Mouse (Mus musculus): ENCODE measurements around the gene C2cd4b. TPM values are rescaled to one million over a fixed set of nuclear protein-coding genes. Genes with fewer than 3 reads are reported as not detected.

Gene C2cd4b
- polyA plus RNA-seq, 1 experiment = not detected

DNA sequence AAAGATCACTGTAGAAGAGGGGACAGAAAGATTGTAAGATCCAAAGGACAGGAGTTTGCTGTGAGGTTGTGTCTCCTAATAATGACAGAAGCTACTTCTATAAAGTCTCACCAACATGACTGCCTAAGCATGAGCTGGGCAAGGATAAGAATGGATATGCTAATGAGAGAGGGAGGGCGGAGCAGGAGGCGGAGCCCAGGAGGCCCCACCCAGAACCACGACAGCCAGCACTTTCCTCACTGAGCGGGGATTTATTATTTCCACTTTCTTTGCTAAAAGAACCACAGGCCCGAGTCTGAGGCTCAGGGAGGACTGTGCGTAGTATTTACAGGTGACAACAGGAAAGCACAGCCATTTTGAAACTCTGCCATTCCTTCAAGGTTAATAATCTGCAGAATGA is 28.4 kb downstream of the C2cd4b start:
- H3ac ChIP-seq (ENCODE audit: control insufficient read depth, insufficient read length, low read depth) = no peak overlapping the region
- TF ChIP-seq MYOG (IDR thresholded peaks at IDR 0.05; ENCODE audit: control insufficient read depth, extremely low read depth, insufficient read length) = no peak
- no peak for TF ChIP-seq CEBPB (IDR thresholded peaks at IDR 0.05; ENCODE audit: low read depth)
- no peak for TF ChIP-seq MAX (IDR thresholded peaks at IDR 0.05)
- no peak for TF ChIP-seq USF1 (IDR thresholded peaks at IDR 0.05; ENCODE audit: low read depth)
- TF ChIP-seq CTCF (IDR thresholded peaks at IDR 0.05; ENCODE audit: control insufficient read depth, insufficient read depth, insufficient read length) = no peak
- no peak for TF ChIP-seq MYOD1 (IDR thresholded peaks at IDR 0.05; ENCODE audit: control insufficient read depth, insufficient read length, low read depth)
- no peak for TF ChIP-seq FOSL1 (IDR thresholded peaks at IDR 0.05; ENCODE audit: insufficient read depth, low read length, poor library complexity, severe bottlenecking)
- H3K79me3 ChIP-seq (ENCODE audit: low read depth) = no peaks in the 10 kb centered on the region
- no peaks in the 10 kb centered on the region for H3K79me2 ChIP-seq (ENCODE audit: control insufficient read depth, insufficient read depth)
- H3K27me3 ChIP-seq (ENCODE audit: control insufficient read depth, insufficient read depth, insufficient read length) = peaks cover 18% of the 10 kb centered on the region
- no peaks in the 10 kb centered on the region for H3K36me3 ChIP-seq (ENCODE audit: control insufficient read depth, insufficient read depth)
- H3K4me3 ChIP-seq (ENCODE audit: insufficient read depth, poor library complexity, severe bottlenecking) = no peak overlapping the region

DNA sequence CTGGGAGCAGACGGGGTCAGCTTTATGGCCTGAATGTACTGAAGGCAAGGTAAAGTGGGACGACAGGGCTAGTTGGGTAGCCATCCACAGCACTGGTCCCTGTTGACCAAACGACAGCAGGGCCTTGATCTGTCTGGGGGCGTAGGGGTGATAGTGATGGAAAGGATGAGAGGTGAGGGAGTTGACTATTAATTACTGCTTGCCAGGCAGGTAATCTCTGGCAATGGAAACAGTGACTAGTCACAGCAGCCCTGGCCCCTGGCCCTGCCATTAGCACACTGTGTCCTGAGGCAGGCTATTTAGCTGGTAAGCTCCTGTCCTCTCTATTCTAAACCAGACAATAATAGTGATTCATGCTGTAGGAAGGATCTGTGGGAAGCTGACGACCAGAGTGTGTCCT is 33.2 kb downstream of the C2cd4b start:
- no peaks in the 10 kb centered on the region for H3K79me2 ChIP-seq (ENCODE audit: control insufficient read depth, insufficient read depth)
- H3ac ChIP-seq (ENCODE audit: control insufficient read depth, insufficient read length, low read depth) = no peak overlapping the region
- TF ChIP-seq CEBPB (IDR thresholded peaks at IDR 0.05; ENCODE audit: low read depth) (no peak), FOSL1 (IDR thresholded peaks at IDR 0.05; ENCODE audit: insufficient read depth, low read length, poor library complexity, severe bottlenecking) (no peak), MYOG (IDR thresholded peaks at IDR 0.05; ENCODE audit: control insufficient read depth, extremely low read depth, insufficient read length) (no peak), CTCF (IDR thresholded peaks at IDR 0.05; ENCODE audit: control insufficient read depth, insufficient read depth, insufficient read length) (no peak), USF1 (IDR thresholded peaks at IDR 0.05; ENCODE audit: low read depth) (no peak), MYOD1 (IDR thresholded peaks at IDR 0.05; ENCODE audit: control insufficient read depth, insufficient read length, low read depth) (no peak)
- peaks cover 25% of the 10 kb centered on the region for H3K27me3 ChIP-seq (ENCODE audit: control insufficient read depth, insufficient read depth, insufficient read length)
- H3K4me3 ChIP-seq (ENCODE audit: insufficient read depth, poor library complexity, severe bottlenecking) = no peak overlapping the region
- no peaks in the 10 kb centered on the region for H3K79me3 ChIP-seq (ENCODE audit: low read depth)
- H3K36me3 ChIP-seq (ENCODE audit: control insufficient read depth, insufficient read depth) = no peaks in the 10 kb centered on the region

DNA sequence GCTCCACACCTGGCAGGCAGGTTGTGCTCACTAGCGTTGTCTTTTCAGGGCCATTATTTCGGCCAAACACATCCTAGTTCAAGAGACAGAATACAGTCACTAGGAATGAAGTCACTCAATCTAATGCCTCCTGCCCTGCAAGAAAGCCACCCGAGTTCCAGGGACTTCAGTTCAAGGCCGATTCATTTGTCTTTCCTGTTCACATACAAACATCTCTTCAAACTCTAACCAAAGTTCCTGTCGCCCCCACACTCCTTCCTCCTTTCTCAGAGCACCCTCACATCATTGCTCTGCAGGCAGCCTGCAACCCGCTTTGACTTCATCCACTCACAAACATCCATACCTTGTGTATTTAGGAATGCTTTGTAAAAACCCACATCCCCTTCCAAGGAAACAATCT is 34.3 kb downstream of the C2cd4b start:
- no peaks in the 10 kb centered on the region for H3K36me3 ChIP-seq (ENCODE audit: control insufficient read depth, insufficient read depth)
- no peaks in the 10 kb centered on the region for H3K79me2 ChIP-seq (ENCODE audit: control insufficient read depth, insufficient read depth)
- no peak overlapping the region for H3ac ChIP-seq (ENCODE audit: control insufficient read depth, insufficient read length, low read depth)
- peaks cover 20% of the 10 kb centered on the region for H3K27me3 ChIP-seq (ENCODE audit: control insufficient read depth, insufficient read depth, insufficient read length)
- TF ChIP-seq CEBPB (IDR thresholded peaks at IDR 0.05; ENCODE audit: low read depth) = no peak
- no peak for TF ChIP-seq MYOD1 (IDR thresholded peaks at IDR 0.05; ENCODE audit: control insufficient read depth, insufficient read length, low read depth)
- TF ChIP-seq MYOG (IDR thresholded peaks at IDR 0.05; ENCODE audit: control insufficient read depth, extremely low read depth, insufficient read length) = no peak
- no peak overlapping the region for H3K4me3 ChIP-seq (ENCODE audit: insufficient read depth, poor library complexity, severe bottlenecking)
- H3K79me3 ChIP-seq (ENCODE audit: low read depth) = no peaks in the 10 kb centered on the region

DNA sequence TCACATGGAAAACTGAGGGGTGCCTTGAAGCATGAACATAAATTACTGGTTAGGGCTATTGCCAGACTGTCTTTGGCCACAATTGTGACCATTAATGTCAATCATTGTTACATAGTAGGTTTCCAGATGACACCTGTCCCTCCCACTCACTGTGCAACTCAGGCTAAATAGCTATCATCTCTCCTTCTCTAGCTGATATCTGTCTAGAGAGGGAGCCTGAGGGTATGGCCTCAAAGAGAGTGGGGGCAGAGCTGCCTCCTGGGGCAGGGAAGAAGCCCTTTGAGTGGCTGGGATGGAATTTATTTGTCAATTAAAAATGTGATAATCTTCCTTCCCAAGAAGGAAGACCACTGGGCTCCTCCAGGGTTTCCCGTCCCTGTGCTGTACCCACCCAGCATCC is 35.0 kb downstream of the C2cd4b start:
- Histone ChIP-seq H3K79me2 (ENCODE audit: control insufficient read depth, insufficient read depth) (no peaks in the 10 kb centered on the region), H3K79me3 (ENCODE audit: low read depth) (no peaks in the 10 kb centered on the region), H3ac (ENCODE audit: control insufficient read depth, insufficient read length, low read depth) (no peak overlapping the region), H3K36me3 (ENCODE audit: control insufficient read depth, insufficient read depth) (no peaks in the 10 kb centered on the region), H3K4me3 (ENCODE audit: insufficient read depth, poor library complexity, severe bottlenecking) (no peak overlapping the region), H3K27me3 (ENCODE audit: control insufficient read depth, insufficient read depth, insufficient read length) (peaks cover 14% of the 10 kb centered on the region)
- no peak for TF ChIP-seq CTCF (IDR thresholded peaks at IDR 0.05; ENCODE audit: control insufficient read depth, insufficient read depth, insufficient read length)
- no peak for TF ChIP-seq USF1 (IDR thresholded peaks at IDR 0.05; ENCODE audit: low read depth)
- no peak for TF ChIP-seq MAX (IDR thresholded peaks at IDR 0.05)
- no peak for TF ChIP-seq MYOG (IDR thresholded peaks at IDR 0.05; ENCODE audit: control insufficient read depth, extremely low read depth, insufficient read length)
- no peak for TF ChIP-seq FOSL1 (IDR thresholded peaks at IDR 0.05; ENCODE audit: insufficient read depth, low read length, poor library complexity, severe bottlenecking)
- no peak for TF ChIP-seq MYOD1 (IDR thresholded peaks at IDR 0.05; ENCODE audit: control insufficient read depth, insufficient read length, low read depth)
- no peak for TF ChIP-seq CEBPB (IDR thresholded peaks at IDR 0.05; ENCODE audit: low read depth)

DNA sequence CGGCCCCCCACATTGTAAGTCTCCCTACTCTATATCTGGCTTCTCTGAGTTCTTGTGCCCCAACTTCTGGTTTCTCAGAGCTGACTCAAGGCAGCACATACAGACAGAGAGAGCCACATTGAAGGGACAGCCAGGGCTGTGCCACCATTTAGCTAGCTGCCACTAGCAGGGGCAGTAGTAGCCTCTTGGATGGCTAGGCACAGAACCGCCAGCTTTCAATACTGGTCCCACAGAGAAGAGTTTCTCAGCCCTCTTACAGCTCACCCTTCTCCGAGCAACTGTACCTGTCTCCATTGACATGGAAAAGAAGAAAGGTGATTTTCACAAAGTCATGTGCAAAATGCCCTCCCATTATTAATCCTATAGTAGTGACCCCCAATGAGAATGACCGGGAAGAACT is 35.4 kb downstream of the C2cd4b start:
- H3K36me3 ChIP-seq (ENCODE audit: control insufficient read depth, insufficient read depth) = no peaks in the 10 kb centered on the region
- TF ChIP-seq USF1 (IDR thresholded peaks at IDR 0.05; ENCODE audit: low read depth) (no peak), CTCF (IDR thresholded peaks at IDR 0.05; ENCODE audit: control insufficient read depth, insufficient read depth, insufficient read length) (no peak), MYOD1 (IDR thresholded peaks at IDR 0.05; ENCODE audit: control insufficient read depth, insufficient read length, low read depth) (no peak), MAX (IDR thresholded peaks at IDR 0.05) (no peak), CEBPB (IDR thresholded peaks at IDR 0.05; ENCODE audit: low read depth) (no peak), MYOG (IDR thresholded peaks at IDR 0.05; ENCODE audit: control insufficient read depth, extremely low read depth, insufficient read length) (no peak), FOSL1 (IDR thresholded peaks at IDR 0.05; ENCODE audit: insufficient read depth, low read length, poor library complexity, severe bottlenecking) (no peak)
- H3K79me3 ChIP-seq (ENCODE audit: low read depth) = no peaks in the 10 kb centered on the region
- no peak overlapping the region for H3ac ChIP-seq (ENCODE audit: control insufficient read depth, insufficient read length, low read depth)
- H3K79me2 ChIP-seq (ENCODE audit: control insufficient read depth, insufficient read depth) = no peaks in the 10 kb centered on the region
- no peak overlapping the region for H3K4me3 ChIP-seq (ENCODE audit: insufficient read depth, poor library complexity, severe bottlenecking)
- peaks cover 10% of the 10 kb centered on the region for H3K27me3 ChIP-seq (ENCODE audit: control insufficient read depth, insufficient read depth, insufficient read length)

DNA sequence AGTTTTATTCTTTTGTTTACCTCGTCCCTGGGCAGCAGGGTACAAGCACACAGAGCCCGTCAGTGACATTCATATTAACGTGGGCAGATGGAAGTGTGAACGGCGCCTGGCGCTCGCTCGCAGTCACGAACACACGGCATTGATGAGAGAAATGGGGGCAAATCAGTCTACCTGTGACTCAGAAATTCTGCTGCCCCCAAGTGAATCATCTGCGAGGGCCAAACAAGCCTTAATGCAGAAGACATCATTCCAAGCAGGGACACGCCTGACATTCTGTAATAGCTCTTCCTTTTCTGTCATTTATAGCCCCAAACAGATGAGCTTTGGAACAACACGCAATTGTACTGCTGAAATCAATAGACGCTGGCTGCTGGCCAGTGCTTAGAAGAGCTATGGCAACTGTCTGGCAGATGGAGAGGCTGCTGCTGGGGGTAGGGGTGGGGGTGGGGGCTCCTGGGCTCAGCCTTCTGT is 36.0 kb downstream of the C2cd4b start:
- TF ChIP-seq FOSL1 (IDR thresholded peaks at IDR 0.05; ENCODE audit: insufficient read depth, low read length, poor library complexity, severe bottlenecking) (no peak), CTCF (IDR thresholded peaks at IDR 0.05; ENCODE audit: control insufficient read depth, insufficient read depth, insufficient read length) (no peak), MYOG (IDR thresholded peaks at IDR 0.05; ENCODE audit: control insufficient read depth, extremely low read depth, insufficient read length) (no peak), USF1 (IDR thresholded peaks at IDR 0.05; ENCODE audit: low read depth) (no peak), CEBPB (IDR thresholded peaks at IDR 0.05; ENCODE audit: low read depth) (no peak), MAX (IDR thresholded peaks at IDR 0.05) (no peak), MYOD1 (IDR thresholded peaks at IDR 0.05; ENCODE audit: control insufficient read depth, insufficient read length, low read depth) (no peak)
- no peak overlapping the region for H3K4me3 ChIP-seq (ENCODE audit: insufficient read depth, poor library complexity, severe bottlenecking)
- no peaks in the 10 kb centered on the region for H3K79me3 ChIP-seq (ENCODE audit: low read depth)
- H3K79me2 ChIP-seq (ENCODE audit: control insufficient read depth, insufficient read depth) = no peaks in the 10 kb centered on the region
- no peaks in the 10 kb centered on the region for H3K36me3 ChIP-seq (ENCODE audit: control insufficient read depth, insufficient read depth)
- peaks cover 7% of the 10 kb centered on the region for H3K27me3 ChIP-seq (ENCODE audit: control insufficient read depth, insufficient read depth, insufficient read length)
- no peak overlapping the region for H3ac ChIP-seq (ENCODE audit: control insufficient read depth, insufficient read length, low read depth)
